8 mouse cellular contexts compared by ENCODE assay signal in genomic region chr9:98601837-98602359, GRCm38 (mm10). TPM values are rescaled to one million over a fixed set of nuclear protein-coding genes. Genes with fewer than 3 reads are reported as not detected.
A peak's percentile ranks its signal among the peaks of the same experiment; 100 is the strongest.
DNase-seq lines count a peak whose midpoint lies in the region; ATAC-seq and TF ChIP-seq lines count a peak whose summit lies in the region.

No protein-coding gene starts in this region.

- H3K4me3 ChIP-seq in heart, embryonic 15.5 days: peak overlapping the region; percentile 81
- H3K4me3 ChIP-seq in G1E (ENCODE audit: low read depth, low read length): peak overlapping the region; percentile 96; the same call in 1 of the 2 replicates
- H3K4me3 ChIP-seq in hindbrain, embryonic 12.5 days: peak overlapping the region; percentile 93
- H3K4me3 ChIP-seq in midbrain, embryonic 11.5 days (ENCODE audit: low read depth, low read length): peak overlapping the region; percentile 89

- H3K4me1 ChIP-seq in heart, embryonic 15.5 days (replicated peaks): peaks cover 12% of the 10 kb centered on the region
- H3K4me1 ChIP-seq in G1E (ENCODE audit: insufficient read depth, low read depth, low read length): peaks cover 29% of the 10 kb centered on the region
- peaks cover 14% of the 10 kb centered on the region for H3K4me1 ChIP-seq in hindbrain, embryonic 12.5 days
- peaks cover 5% of the 10 kb centered on the region; the same call in 1 of the 2 replicates for H3K4me1 ChIP-seq in midbrain, embryonic 11.5 days (ENCODE audit: control insufficient read depth, insufficient read depth, low read length)

- TF ChIP-seq CTCF in G1E (IDR thresholded peaks at IDR 0.05; ENCODE audit: low read depth, low read length): no peak

- H3K9ac ChIP-seq in heart, embryonic 15.5 days: peak overlapping the region; percentile 77
- H3K9ac ChIP-seq in hindbrain, embryonic 12.5 days: no peak overlapping the region
- peak overlapping the region; percentile 86 for H3K9ac ChIP-seq in midbrain, embryonic 11.5 days (ENCODE audit: low read length)

- H3K27ac ChIP-seq in heart, embryonic 15.5 days: no peak overlapping the region
- H3K27ac ChIP-seq in hindbrain, embryonic 12.5 days: no peak overlapping the region
- H3K27ac ChIP-seq in midbrain, embryonic 11.5 days (ENCODE audit: low read depth, low read length): no peak overlapping the region

- no peak for ATAC-seq in heart, embryonic 15.5 days (replicated peaks; ENCODE audit: insufficient number of reproducible peaks, insufficient read depth, low FRiP score, low read depth)
- no peak for ATAC-seq in G1E (ENCODE audit: extremely low read depth, insufficient number of reproducible peaks, low FRiP score, poor library complexity, severe bottlenecking)
- ATAC-seq in hindbrain, embryonic 12.5 days (ENCODE audit: low FRiP score): peak; percentile 40
- ATAC-seq in midbrain, embryonic 11.5 days (ENCODE audit: low FRiP score): peak; percentile 66

- no peaks in the 10 kb centered on the region for H3K27me3 ChIP-seq in heart, embryonic 15.5 days
- peaks cover 12% of the 10 kb centered on the region; the same call in 1 of the 2 replicates for H3K27me3 ChIP-seq in G1E (ENCODE audit: insufficient read depth, low read length)
- no peaks in the 10 kb centered on the region for H3K27me3 ChIP-seq in hindbrain, embryonic 12.5 days
- no peaks in the 10 kb centered on the region for H3K27me3 ChIP-seq in midbrain, embryonic 11.5 days (ENCODE audit: control insufficient read depth, insufficient read depth, low read length)

- peaks cover 13% of the 10 kb centered on the region for H3K36me3 ChIP-seq in heart, embryonic 15.5 days
- H3K36me3 ChIP-seq in G1E (replicated peaks): peaks cover 31% of the 10 kb centered on the region
- H3K36me3 ChIP-seq in hindbrain, embryonic 12.5 days: peaks cover 13% of the 10 kb centered on the region
- H3K36me3 ChIP-seq in midbrain, embryonic 11.5 days (ENCODE audit: control insufficient read depth, insufficient read depth, low read length): peaks cover 3% of the 10 kb centered on the region; the same call in 1 of the 2 replicates

- no peaks in the 10 kb centered on the region for H3K9me3 ChIP-seq in heart, embryonic 15.5 days (replicated peaks)
- H3K9me3 ChIP-seq in G1E (replicated peaks): no peaks in the 10 kb centered on the region
- no peaks in the 10 kb centered on the region for H3K9me3 ChIP-seq in hindbrain, embryonic 12.5 days (replicated peaks)
- H3K9me3 ChIP-seq in midbrain, embryonic 11.5 days (ENCODE audit: control insufficient read depth, low read length): no peaks in the 10 kb centered on the region

- peak overlapping the region; percentile 91 for H3K4me2 ChIP-seq in heart, embryonic 15.5 days
- H3K4me2 ChIP-seq in hindbrain, embryonic 12.5 days (replicated peaks): peak overlapping the region; percentile 96
- H3K4me2 ChIP-seq in midbrain, embryonic 11.5 days: peak overlapping the region; percentile 42

- intact Hi-C loops in heart, postnatal 36 days (cut with DNase I): loop anchor here (2.0 kb wide), 1 partner anchor 35 kb away; no protein-coding TSS in a partner anchor

- WGBS in heart, embryonic 15.5 days: 51% methylated on average over 11 of the region's 11 CpGs
- WGBS in hindbrain, embryonic 12.5 days: 53% methylated on average over 11 of the region's 11 CpGs
- WGBS in midbrain, embryonic 11.5 days: 56% methylated on average over 11 of the region's 11 CpGs

- DNase-seq in heart, postnatal 36 days: no peak
- no peak for DNase-seq in G1E (ENCODE audit: low spot score)
- DNase-seq in midbrain, embryonic 11.5 days (ENCODE audit: low spot score, missing footprints): no peak
- DNase-seq in thymus, postnatal 14 days: no peak
- no peak for DNase-seq in gastrocnemius, postnatal 10 days
- no peak for DNase-seq in thymus, postnatal 25 days

RNA-seq across cellular contexts. Expression of gene Mrps22, which starts 0.4 kb away (rescaled TPM):
- polyA plus RNA-seq in heart, embryonic 15.5 days (2015; fragmentation: Nextera tagmentation; extraction: Ambion mirVana): 51.3 and 53.0 TPM in 2 replicates
- 10 to 100 TPM; 31.5 to 34.5 TPM for total RNA-seq in heart, postnatal 36 days (2021)
- total RNA-seq in G1E (2014; fragmentation: Nextera tagmentation) (45.1 and 45.8 TPM in 2 replicates), G1E (2017) (94.0 and 101 TPM in 2 replicates)
- 22.2 and 30.0 TPM in 2 replicates for polyA plus RNA-seq in G1E (2012)
- 58.5 and 60.7 TPM in 2 replicates for polyA plus RNA-seq in hindbrain, embryonic 12.5 days (2016; fragmentation: Nextera tagmentation; extraction: Ambion mirVana)
- 77.8 and 81.5 TPM in 2 replicates for polyA plus RNA-seq in midbrain, embryonic 11.5 days (2014; fragmentation: Nextera tagmentation; extraction: Ambion mirVana)
- total RNA-seq in gastrocnemius, postnatal 10 days (2021): 10 to 100 TPM; 29.9 to 33.9 TPM

RNA-seq across cellular contexts. Expression of gene Copb2, which starts 38.4 kb away (rescaled TPM):
- polyA plus RNA-seq in heart, embryonic 15.5 days (2015; fragmentation: Nextera tagmentation; extraction: Ambion mirVana): 107 and 124 TPM in 2 replicates
- total RNA-seq in heart, postnatal 36 days (2021): 100 to 1,000 TPM; 106 to 107 TPM
- total RNA-seq in G1E (2014; fragmentation: Nextera tagmentation) (194 and 197 TPM in 2 replicates), G1E (2017) (182 and 205 TPM in 2 replicates)
- polyA plus RNA-seq in G1E (2012): 6.8 and 9.4 TPM in 2 replicates
- 175 and 187 TPM in 2 replicates for polyA plus RNA-seq in hindbrain, embryonic 12.5 days (2016; fragmentation: Nextera tagmentation; extraction: Ambion mirVana)
- 174 and 194 TPM in 2 replicates for polyA plus RNA-seq in midbrain, embryonic 11.5 days (2014; fragmentation: Nextera tagmentation; extraction: Ambion mirVana)
- total RNA-seq in gastrocnemius, postnatal 10 days (2021): 10 to 100 TPM; 78.6 to 89.4 TPM

Comparison
In these comparisons a context has a peak if more than half of its experiments do, and no peak if none do; other contexts are left out.
1. ATAC-seq: peak in hindbrain, embryonic 12.5 days (single experiment) and midbrain, embryonic 11.5 days (single experiment); none in heart, embryonic 15.5 days (single experiment) and G1E (single experiment).
2. H3K4me2 ChIP-seq: peak in every context shown above with its lines; median percentile 96 in hindbrain, embryonic 12.5 days; 91 in heart, embryonic 15.5 days; 42 in midbrain, embryonic 11.5 days.
3. RNA of gene Copb2, which starts 38.4 kb away (polyA plus RNA-seq): 175 to 187 TPM in hindbrain, embryonic 12.5 days, 174 to 194 TPM in midbrain, embryonic 11.5 days and 107 to 124 TPM in heart, embryonic 15.5 days; 6.8 to 9.4 TPM in G1E; every median in the first group is over 10 times any median in the second.
4. Peak in every context shown above with its lines, with median percentiles within 50 percentile points of each other: H3K4me3 ChIP-seq.